Mouse (Mus musculus) frontal cortex, postnatal 25 days (tissue): ENCODE results near the gene Olfr1170.

Experiments used
- DNase-seq, 2 experiments: peaks; one replicate each; pipeline ENCODE4 v3.0.0; 2022; ENCODE audit warnings: low spot score in 2 of 2

Gene Olfr1170

DNA sequence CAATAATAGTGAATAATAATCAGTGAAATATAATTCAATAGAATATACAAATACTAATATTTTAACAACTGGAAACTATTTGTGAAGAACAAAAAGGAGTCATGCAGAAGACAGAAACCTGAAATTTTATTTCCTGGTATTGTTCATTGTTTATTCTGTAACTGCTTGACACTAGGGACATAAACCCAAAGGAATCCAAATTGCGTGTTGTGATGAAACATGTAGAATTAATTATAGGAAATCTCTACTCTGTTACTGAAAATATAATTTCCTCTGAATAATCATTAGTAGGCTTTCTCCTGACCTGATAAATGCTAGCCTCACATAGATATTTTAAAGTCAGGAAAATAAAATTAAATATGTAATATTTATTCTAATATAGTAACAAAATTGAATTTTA, at the start of gene Olfr1170:
TSS of gene Olfr1170 (minus strand) at position 101 of the 400 bp plus-strand sequence.
- no peak for DNase-seq

DNA sequence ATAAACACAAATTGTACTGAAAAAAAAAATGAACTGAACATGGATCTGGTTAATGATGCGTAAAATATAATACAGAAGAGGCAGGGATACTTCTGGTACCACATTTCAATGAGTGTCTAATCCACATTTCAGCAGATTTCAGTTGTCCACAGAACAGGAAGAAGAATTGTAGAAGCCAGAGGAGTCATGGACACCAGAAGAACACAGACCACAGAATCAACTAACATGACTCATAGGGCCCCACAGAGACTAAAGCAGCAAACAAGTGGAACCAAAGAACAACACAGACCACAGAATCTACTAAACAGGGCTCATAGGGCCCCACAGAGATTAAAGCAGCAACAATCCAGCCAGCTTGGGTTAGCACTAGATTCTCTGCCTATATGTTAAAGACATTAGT, 7.3 kb downstream of the Olfr1170 start:
- DNase-seq, result no peak

DNA sequence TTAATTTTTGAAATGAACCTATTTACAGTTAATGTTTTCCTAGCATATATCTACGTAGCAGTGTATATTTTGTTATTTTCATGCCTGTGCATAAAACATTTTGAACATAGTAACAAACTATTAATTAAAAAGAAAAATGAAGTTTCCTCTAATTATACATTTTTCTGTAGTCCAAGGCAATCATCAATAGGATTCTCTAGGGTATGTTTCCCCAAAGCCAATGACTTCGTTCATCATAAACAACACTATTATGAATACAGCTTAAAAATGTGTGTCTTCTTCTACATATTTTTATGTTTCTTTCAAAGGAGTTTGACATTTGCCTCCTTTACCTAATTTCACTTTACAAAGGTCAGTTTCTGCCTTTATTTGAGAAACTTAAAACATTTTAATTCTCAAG, 46.6 kb downstream of the Olfr1170 start, which contains the start of gene Olfr1168:
TSS of gene Olfr1168 (plus strand) at position 301 of the 400 bp plus-strand sequence.
- no peak for DNase-seq
